Mouse (Mus musculus): ENCODE results near the gene Prss30. TPM values are rescaled to one million over a fixed set of nuclear protein-coding genes. Genes with fewer than 3 reads are reported as not detected.

The Prss30 gene
- total RNA-seq, 4 experiments from 2014 or later: 0.25 to 0.96 (median 0.68) TPM

Small RNA genes within 50 kb of the gene (microRNA-seq; reads per million reads assigned to microRNA genes)
- 0 reads per million in 2 experiments for gene Gm27700

Other genes starting within 250 kb of the Prss30 start
- 10 to 100 TPM; 60.6 to 69.2 (median 62.3) TPM for gene Paqr4, start 239.7 kb downstream of the Prss30 start, total RNA-seq (2022)
- gene Kremen2, start 234.7 kb downstream of the Prss30 start, total RNA-seq (2022): 1 to 10 TPM in 2 of 4 experiments, under 1 TPM in 2; 0.78 to 1.4 (median 1.0) TPM
- gene Flywch1, start 209.0 kb downstream of the Prss30 start, total RNA-seq (2022): 100 to 1,000 TPM; 423 to 484 (median 468) TPM
- 10 to 100 TPM; 12.2 to 21.3 (median 17.7) TPM for gene Flywch2, start 194.5 kb downstream of the Prss30 start, total RNA-seq (2022)
- gene Srrm2, start 190.0 kb downstream of the Prss30 start, total RNA-seq (2022): 100 to 1,000 TPM; 535 to 585 (median 566) TPM
- 100 to 1,000 TPM; 314 to 398 (median 353) TPM for gene Elob, start 151.4 kb downstream of the Prss30 start, total RNA-seq (2022)
- gene Prss33, start 144.5 kb downstream of the Prss30 start, total RNA-seq (2022): under 1 TPM in 1 of 4 experiments, not detected in 3; 0.30 TPM
- under 1 TPM in 3 of 4 experiments, not detected in 1; 0.39 to 0.87 (median 0.66) TPM for gene Prss32, start 136.7 kb downstream of the Prss30 start, total RNA-seq (2022)
- 1 to 10 TPM; 1.1 to 3.2 (median 2.0) TPM for gene Prss41, start 136.4 kb downstream of the Prss30 start, total RNA-seq (2022)
- not detected for gene Prss21, start 112.5 kb downstream of the Prss30 start, total RNA-seq (2022)
- gene Dcpp1, start 99.7 kb downstream of the Prss30 start, total RNA-seq (2022): not detected
- gene Dcpp2, start 99.7 kb downstream of the Prss30 start, total RNA-seq (2022): not detected
- not detected for gene Dcpp3, start 63.1 kb downstream of the Prss30 start, total RNA-seq (2022)
- gene Sbp, start 38.9 kb downstream of the Prss30 start, total RNA-seq (2022): not detected
- gene Sbpl, start 25.3 kb downstream of the Prss30 start, total RNA-seq (2022): not detected
- 1 to 10 TPM in 3 of 4 experiments, under 1 TPM in 1; 0.94 to 1.7 (median 1.1) TPM for gene Prss22, start 17.5 kb upstream of the Prss30 start, total RNA-seq (2022)
- gene Prss27, start 57.6 kb upstream of the Prss30 start, total RNA-seq (2022): not detected
- gene Kctd5, start 92.9 kb upstream of the Prss30 start, total RNA-seq (2022): 10 to 100 TPM; 20.9 to 23.2 (median 21.9) TPM
- gene Pdpk1, start 170.4 kb upstream of the Prss30 start, total RNA-seq (2022): 100 to 1,000 TPM; 105 to 133 (median 122) TPM
- 10 to 100 TPM; 34.8 to 48.2 (median 40.3) TPM for gene Amdhd2, start 183.2 kb upstream of the Prss30 start, total RNA-seq (2022)
- gene Atp6v0c, start 189.1 kb upstream of the Prss30 start, total RNA-seq (2022): 1,000 to 10,000 TPM; 1,111 to 1,205 (median 1,168) TPM
- 10 to 100 TPM; 59.5 to 65.9 (median 63.6) TPM for gene Tbc1d24, start 225.0 kb upstream of the Prss30 start, total RNA-seq (2022)
- gene Ntn3, start 229.0 kb upstream of the Prss30 start, total RNA-seq (2022): 10 to 100 TPM in 2 of 4 experiments, 1 to 10 TPM in 2; 9.5 to 10.6 (median 9.9) TPM
- 10 to 100 TPM in 2 of 4 experiments, 1 to 10 TPM in 2; 8.6 to 10.2 (median 10.1) TPM for gene Tedc2, start 240.3 kb upstream of the Prss30 start, total RNA-seq (2022)

All from left cerebral cortex, adult 8-10 months (tissue).